Mouse (Mus musculus) cerebellum, adult 2 months (tissue): ENCODE measurements around the gene Klrb1f.

Experiments
- CTCF ChIP-seq: fragments of 200-500 bp; IDR thresholded peaks from 2 replicates; pipeline ENCODE4 v1.5.1; 2011; ENCODE audit warnings: low read depth, mild to moderate bottlenecking, control low read depth, low read length, moderate library complexity, borderline replicate concordance; ENCODE audit not compliant: insufficient read depth
- POLR2A ChIP-seq: fragments of 200-500 bp; IDR thresholded peaks from 2 replicates; pipeline ENCODE4 v1.6.1; 2011; ENCODE audit warnings: low read length, control low read depth, borderline replicate concordance; ENCODE audit not compliant: insufficient read depth

DNA sequence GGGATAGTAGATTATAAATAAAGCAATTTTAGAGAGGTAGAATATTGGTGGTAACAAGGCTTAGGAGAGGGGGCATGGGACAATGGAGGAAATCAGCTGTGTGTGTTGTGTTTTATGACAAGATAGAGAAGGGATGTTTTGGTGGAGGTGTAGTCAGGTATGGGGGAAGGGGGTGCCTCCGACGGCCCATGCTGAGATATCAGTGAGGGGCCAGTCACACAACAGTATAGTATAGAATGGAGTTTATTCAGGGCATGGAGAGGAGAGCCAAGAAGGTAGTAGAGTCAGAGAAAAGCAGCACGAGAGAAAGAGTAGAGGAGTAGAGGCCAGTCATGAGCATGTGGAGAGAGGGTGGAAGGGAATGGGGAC, 35.2 kb upstream of the Klrb1f start:
- TF ChIP-seq POLR2A (no peak), CTCF (no peak)
